Mouse (Mus musculus): ENCODE measurements around the gene Eif2b4. TPM values are rescaled to one million over a fixed set of nuclear protein-coding genes. Genes with fewer than 3 reads are reported as not detected.
"Not testable (repeated sequence)": the region's sequence is repeated elsewhere in the genome, so short reads cannot be mapped to it uniquely, and the experiment has no call there.

Eif2b4 gene
- 10 to 100 TPM; 43.2 to 60.5 TPM for total RNA-seq (2021)
- long read RNA-seq, experiment 1, transcript Eif2b4-202 (12 exons, 1,966 nt): minor isoform, 9 of 72 reads
- long read RNA-seq, experiment 1, transcript Eif2b4-201 (13 exons, 2,025 nt): major isoform, 39 of 72 reads
- long read RNA-seq, experiment 1, transcript Eif2b4-203 (13 exons, 1,878 nt): minor isoform, 8 of 72 reads
- long read RNA-seq, experiment 1, partial matches to known transcripts: 10 of 72 reads
- long read RNA-seq, experiment 1, other reads (novel, unspliced or antisense): 6 of 72 reads
- long read RNA-seq, experiment 2, transcript Eif2b4-201 (13 exons, 2,025 nt): major isoform, 19 of 33 reads
- long read RNA-seq, experiment 2, transcript Eif2b4-202 (12 exons, 1,966 nt): minor isoform, 5 of 33 reads
- long read RNA-seq, experiment 2, partial matches to known transcripts: 0 of 33 reads
- long read RNA-seq, experiment 2, other reads (novel, unspliced or antisense): 8 of 33 reads

DNA sequence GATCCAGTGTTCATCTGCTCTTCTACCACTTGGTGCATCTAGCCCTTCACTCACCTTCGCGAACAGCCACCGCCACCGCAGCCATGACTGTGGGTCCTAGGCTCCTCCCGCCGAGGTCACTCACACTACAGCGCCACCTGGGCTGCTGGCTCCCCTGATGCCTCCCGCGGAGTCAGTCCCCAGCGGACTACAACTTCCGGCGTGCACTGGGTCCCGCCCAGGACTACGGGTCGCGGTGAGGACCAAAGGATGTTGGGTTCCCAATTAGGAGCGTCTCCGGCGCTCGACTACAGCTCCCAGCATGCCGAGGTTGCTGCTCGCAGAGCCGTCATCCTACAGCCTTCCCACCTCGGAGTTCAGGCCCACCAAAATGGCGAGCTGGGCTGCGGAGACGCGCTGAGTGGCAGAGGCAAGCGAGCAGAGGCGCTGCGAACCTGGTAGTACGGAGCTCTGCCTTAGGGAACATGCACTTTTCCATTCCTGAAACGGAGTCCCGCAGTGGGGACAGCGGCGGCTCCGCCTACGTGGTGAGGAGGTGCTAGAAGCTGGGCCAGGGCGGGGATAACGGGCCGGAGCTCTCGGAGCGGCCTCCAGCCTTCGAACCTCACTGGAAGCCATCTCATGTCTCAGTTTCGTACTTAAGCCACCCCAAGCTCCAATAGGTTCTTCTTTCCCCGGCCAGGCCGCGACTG lies at the start of gene Eif2b4, which contains the start of gene Snx17:
Eif2b4 (minus strand) TSS at position 492 of the 692 bp plus-strand sequence.
Snx17 (plus strand) TSS at position 289 of the 692 bp plus-strand sequence.
- DNase-seq: peak; percentile 99 to 100

DNA sequence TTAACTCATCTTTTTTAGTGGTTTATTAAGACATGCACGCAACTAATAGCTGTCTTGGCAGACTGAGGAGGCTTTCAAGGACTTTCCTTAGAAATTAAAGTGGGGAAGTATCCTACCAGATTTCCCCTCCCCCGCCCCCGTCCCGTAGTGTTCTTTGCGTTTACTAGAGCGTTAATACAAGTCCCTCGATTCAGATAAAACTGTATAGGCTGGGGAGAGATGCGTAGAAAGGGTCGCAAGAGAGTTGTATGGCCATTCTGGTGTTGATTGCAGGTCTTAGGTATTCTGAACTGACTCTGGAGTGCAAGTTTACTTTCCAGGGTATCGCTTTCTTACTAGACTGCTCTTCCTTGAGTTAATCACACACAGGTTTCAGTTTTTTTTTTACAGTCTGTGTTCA lies 49.0 kb upstream of the Eif2b4 start:
- no peak for DNase-seq

DNA sequence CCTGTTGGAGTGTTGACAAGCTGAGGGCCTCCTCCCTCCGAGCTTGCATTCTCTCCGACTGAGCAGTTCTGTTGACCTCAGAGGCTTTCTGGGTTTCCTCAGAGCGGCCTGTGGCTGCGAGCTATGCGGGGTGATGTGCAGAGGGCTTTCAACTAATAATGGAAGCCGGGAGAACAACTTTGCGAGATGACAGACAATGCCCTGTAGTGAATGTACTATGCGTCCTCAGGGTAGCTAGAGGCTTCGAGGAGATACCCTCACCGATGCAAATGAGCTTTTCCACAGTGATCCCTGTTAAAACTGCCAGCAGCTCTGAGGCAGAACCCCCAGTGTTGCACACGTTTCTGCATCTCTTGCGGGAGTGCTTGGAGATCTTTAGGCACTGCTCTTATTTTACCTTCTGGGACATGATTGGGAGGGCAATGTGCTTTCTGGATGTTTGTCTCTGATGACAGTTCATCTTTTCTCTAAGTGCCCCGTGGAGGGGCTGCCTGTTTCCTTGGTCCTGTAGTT lies 48.3 kb upstream of the Eif2b4 start:
- no peak for DNase-seq

DNA sequence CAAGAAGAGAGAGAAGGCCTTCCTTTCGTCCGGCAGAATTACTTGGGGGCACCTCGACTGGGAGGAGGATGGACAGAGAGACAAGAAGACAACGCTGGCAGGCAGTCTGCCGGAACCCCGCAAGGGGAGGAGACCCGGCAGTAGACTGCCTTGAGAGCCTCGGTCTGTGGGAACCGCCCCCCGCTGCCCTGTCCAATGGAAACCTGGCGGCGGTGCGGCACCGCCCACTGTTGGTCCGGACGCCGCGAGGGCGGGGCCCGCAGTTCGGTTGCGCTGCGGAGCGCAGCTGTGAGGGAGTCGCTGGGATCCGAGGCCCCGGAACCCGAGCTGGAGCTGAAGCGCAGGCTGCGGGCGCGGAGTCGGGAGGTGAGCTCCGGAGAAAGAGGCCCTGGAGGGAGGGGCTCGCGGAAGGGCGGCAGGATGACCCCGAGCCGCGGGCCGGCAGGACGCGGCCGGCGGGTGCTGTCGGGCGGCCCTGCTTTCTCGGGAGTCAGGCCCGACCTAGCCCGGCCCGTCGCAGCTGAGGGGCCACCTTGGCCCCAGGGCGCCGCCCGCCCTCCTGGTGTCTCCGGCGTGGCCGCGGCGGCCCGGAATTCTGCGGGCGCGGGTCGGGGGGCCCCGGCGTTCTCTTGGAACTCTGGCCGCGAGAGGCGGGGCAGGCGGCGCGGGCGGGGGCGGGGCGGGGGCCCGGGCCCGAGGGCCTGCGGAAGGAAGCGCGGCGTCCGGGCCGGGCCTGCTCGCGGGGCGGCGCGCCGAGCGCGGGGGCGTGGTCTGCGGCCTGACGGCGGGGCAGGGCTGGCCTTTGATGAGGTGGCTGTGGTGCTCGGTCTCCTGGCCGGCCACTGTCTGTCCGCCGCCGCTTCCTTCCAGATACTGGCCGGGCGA lies 47.6 kb upstream of the Eif2b4 start, which contains the start of the genes Nrbp1 and Gm9970:
Nrbp1 (plus strand) TSS at position 228 of the 885 bp plus-strand sequence.
Gm9970 (minus strand) TSS at position 596 of the 885 bp plus-strand sequence.
- peak; percentile 98 to 99 for DNase-seq

DNA sequence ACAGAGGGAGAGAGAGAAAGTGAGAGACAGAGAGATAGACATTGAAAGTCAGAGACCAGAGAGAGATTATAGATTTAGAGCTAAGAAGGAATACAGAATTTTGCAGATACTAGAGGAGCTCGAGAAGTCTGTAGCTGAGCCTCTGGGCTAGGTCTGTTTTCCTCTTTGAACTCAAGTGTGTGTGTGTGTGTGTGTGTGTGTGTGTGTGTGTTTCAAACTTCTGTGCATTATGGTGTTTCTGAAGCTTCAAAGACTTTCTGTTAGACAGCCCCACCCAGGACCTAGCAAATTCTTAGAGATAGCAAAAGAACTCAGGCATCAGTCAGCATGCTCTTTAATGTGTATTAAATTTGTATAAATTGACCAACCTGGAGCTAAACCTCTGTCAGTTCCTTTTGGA lies 33.4 kb upstream of the Eif2b4 start:
- no peak for DNase-seq

DNA sequence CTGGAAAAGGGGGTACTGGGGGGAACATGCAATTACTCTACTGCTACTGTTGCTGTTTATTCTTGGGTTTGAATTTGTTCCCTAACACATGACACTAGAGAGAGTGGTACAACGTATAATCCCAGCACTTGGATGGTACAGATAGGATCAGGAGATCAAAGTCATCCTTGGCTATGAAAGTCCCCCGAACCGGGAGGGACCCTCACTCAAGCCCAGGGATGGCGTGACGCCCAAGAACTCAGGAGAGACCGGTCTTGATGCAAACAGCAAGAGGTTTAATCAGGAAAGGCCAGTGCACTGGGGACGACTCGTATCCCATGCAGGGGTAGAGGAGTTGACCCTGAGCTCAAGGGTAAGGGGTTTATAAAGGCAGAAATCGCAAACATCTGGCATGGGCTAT lies 29.5 kb upstream of the Eif2b4 start:
- DNase-seq: no peak

DNA sequence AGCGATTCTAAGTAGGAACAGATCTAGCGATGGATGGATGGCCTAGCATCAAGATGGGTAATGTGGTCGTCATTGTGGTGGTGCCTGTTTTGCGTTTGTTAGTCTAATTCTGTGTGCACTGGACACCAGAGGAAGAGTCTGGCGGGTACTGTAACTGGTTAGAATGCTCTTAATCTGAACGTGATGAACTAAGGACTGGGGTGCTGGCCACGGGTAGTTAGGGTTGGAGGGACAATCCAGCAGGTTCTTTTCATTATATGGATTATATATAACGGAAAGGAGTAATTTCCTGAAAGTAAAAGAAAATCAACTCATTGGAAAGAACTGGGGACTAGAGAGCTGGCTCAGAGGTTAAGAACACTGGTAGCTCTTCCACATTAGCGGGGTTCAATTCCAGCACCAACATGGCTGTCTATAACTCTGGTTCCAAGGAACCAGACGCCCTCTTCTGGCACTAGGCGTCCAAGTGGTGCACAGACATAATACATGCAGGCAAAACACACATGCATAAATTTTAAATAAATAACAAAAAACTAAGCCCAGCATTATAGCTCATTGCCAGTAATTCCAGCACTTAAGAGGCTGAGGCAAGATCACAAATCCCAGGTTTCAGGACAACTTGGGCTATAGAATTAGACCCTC lies 28.2 kb upstream of the Eif2b4 start:
- peak; percentile 43 to 71 for DNase-seq

DNA sequence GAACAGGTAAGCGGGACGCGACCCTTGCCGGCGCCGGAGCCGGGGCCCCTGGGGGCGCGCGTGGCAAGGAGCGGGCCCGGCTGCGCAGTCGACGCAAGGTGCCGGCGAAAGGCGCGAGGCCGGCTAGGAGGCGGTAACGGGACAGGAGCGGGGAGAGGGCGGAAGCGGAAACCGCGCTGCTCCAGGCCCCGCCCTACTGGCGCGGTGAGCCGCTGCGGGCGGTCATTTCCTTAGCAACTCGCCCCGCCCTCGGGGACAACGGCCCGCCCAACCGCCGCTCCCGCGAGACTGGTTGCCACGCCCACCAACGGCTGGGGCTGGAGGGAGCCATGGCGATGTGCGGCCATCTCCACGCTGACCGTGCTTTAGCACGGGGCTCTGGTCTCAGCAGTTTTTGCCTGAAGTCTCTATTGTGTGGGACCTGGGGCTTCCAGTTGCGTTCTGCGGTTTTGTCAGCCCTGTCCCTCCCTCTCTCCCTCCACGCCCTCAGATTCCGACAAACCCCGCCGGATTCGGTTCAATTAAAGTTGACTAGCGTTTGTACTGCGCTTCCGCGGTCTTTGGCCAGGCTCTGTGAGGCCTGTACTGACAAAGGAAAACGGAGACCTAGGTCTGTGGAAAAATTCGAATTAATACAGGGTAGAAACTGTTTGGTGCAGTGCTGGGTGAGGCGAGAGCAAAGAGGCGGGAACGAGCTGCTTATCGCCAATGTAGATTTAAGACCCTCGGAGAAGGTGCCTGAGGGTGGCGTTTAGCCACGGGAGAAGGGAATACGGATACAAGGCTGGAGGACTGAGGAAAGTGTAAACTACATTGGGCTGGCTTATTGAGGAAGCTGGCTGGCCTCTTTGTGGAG lies 27.4 kb upstream of the Eif2b4 start, which contains the start of gene Ppm1g:
Ppm1g (minus strand) TSS at position 240 of the 856 bp plus-strand sequence.
- DNase-seq: peak; percentile 99

DNA sequence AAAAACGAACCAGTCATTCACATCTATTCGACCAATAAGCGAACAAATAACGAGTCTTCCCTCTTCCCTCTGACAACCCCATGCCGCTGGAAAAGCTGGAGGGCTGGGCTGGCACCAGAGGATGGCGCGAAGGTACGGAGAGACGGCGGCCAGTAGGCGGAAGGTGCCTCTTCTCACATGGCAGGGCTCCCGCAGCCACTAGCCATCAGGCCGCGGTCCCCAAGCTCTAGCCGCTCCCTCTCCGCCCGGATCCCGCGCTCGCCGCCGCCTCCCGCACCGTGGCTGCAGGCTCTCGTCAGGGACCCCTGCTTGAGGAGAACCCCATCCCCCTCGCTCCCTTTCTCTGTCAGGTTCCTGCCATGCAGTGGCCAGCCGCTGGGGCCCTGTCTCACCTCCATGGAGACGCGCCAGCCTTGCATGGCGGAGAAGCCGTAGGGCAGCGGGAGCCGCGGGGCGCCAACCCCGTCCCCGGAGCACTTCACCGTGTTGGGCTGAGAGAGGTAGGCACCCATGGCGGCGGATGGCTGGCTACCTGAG lies 26.7 kb upstream of the Eif2b4 start:
- DNase-seq: peak; percentile 62 to 66

DNA sequence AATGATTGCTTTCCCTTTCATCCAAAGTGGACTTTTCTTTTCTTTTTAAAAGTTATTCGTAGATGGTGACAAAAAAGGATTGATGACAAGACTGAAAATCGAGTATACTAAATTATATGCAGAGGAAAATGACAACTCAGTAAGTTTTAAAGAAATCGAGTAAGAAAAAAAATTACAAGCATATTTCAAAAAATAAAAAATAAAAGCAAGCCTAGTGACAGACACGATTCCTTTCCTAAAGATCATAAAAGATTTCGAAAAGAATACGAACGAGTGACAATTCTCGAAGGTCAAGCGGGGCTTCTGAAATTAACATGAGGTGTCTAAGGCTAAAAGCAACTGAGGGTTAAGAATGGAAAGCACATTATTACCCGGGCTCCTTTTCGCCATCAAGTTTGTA lies 26.2 kb upstream of the Eif2b4 start:
- DNase-seq: no peak

DNA sequence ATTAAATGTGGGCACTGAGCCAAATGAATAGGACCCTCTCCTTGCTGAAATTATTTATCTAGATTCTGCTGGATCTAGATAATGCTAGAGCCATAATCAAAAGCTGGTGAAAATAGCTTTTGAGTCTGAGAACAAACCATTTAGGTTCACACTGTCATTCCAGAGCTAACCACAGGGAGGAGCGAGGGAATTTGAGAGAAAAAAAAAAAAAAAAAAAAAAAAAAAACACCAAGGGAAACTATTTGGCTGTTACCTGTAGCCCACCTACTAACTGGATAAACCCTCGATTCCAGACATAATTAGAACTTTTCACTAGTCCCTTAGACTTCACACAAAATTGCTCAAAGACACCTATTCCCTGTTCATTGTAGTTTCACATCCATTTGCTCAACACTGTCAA lies 25.8 kb upstream of the Eif2b4 start:
- DNase-seq: peak in 1 of 2 experiments; percentile 25

DNA sequence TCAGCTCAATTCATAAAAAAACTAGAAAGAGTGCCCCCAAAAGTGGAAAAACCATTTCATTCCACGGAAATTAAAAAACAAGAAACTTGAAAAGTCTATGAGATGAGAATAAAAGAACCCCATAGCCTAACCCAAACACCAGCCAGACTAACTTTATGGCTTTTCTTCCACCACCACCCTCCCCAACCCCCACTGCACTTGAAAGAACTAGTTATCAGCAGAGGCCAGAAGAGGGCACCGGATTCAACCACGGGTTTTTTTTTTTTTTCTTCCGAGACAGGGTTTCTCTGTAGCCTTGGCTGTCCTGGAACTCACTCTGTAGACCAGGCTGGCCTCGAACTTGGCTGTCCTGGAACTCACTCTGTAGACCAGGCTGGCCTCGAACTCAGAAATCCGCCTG lies 25.1 kb upstream of the Eif2b4 start:
- peak in 1 of 2 experiments; percentile 51 for DNase-seq

DNA sequence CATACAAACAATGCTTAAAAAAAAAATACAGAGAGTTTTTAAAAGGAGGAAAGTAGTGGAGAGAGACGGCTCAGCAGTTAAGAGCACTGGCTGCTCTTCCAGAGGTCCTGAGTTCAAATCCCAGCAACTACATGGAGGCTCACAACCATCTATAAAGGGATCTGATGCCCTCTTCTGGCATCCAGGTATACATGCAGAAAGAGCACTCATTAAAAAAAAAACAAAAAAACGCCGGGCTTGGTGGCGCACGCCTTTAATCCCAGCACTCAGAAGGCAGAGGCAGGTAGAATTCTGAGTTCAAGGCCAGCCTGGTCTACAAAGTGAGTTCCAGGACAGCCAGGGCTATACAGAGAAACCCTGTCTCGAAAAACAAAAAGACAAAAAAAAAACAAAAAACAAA lies 23.3 kb upstream of the Eif2b4 start:
- not testable (repeated sequence) for DNase-seq

DNA sequence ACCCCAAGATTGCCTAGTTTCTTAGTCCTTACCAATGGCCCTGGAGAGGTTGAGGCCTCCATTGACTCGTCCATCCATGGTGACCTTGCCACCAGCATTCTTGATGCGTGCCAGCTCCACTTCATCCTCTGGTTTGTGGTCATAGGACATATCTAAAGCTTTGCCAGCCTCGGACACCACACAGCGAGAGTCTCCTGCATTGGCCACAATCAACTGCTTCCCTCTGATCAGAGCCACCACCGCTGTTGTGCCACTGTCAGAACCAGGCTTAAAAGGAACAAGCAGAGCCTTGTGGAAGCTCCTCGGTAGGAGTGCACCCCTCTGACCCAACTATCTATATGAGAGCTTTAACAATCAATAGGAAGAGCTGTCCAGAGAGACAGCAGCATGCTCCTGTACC lies 11.2 kb upstream of the Eif2b4 start:
- no peak for DNase-seq

DNA sequence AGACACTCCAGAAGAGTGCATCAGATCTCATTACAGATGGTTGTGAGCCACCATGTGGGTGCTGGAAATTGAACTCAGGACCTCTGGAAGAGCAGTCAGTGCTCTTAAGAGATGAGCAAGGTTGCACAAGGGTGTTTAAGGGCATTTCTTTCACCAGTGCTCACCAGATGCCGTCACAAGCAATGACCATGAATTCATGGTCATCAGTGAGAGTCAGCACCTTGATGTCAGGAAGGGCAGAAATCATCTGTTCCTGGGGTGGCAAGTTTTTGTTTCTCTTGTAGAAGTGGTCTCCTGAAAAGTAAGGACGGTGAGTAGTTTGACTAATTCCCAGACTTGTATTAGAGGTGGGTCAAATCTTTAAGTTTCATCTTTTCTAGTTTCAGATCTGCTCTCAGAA lies 10.6 kb upstream of the Eif2b4 start:
- DNase-seq: peak; percentile 7 to 24

DNA sequence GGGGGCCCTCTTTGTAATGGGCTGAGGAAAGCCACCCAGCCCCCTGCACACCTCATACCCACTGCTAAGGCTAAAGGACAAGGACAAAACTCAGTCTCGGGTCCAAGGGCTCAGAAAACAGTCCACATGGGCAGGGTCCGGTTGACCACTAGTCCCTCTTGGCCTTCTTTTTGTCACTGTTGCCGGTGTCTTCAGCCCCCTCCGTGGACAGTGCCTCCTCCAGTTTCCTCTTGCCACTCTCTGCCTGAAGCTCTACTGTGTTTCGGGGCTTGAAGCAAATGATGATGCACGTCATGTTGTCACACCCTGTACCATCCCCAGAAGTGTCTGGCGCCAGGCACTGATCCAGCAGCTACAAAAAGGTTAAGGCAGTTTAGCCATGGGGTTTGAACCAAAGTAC lies 9.7 kb upstream of the Eif2b4 start:
- peak in 1 of 2 experiments; percentile 9 for DNase-seq

DNA sequence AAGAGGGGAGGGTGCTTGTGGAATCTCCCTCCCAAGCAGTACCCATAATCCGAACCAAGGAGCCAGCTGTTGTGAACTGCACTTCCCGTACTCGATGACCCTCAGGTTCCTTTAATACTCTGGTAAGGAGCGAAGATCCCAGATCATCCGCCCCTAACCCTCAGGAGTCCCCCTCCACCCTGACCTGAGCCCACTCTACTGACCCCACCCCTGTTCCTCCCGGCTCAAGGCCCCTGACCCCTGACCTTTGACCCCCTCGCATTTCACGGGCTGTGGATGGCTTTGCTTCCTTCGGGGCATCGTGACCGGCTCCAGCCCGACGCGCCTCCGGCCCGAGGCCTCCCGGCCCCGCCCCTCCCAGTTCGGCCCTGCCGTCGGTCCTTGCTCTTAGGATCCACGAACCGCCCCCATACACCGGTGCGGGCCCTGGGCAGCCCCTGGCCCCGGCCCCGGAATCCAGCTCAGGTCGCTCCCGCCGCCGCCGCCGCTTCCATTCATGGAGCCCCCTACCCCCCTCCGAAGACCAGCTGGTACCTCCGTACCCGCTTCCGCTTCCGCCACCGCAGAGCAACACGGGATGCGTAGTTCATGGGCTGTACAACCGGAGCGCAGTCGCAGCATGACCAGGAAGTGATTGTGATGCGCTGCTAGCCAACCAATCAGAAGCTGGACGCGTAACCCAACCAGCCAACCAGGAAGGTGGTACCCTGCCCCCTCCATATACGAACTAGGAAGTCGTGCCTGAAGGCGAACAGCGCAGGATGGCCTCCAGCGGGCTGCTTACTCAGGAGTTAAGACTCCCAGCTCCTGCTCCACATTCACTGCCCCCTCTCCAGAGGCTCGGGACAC lies 8.7 kb upstream of the Eif2b4 start, which contains the start of gene Zfp513:
Zfp513 (minus strand) TSS at position 562 of the 849 bp plus-strand sequence.
- DNase-seq: peak; percentile 95 to 96

DNA sequence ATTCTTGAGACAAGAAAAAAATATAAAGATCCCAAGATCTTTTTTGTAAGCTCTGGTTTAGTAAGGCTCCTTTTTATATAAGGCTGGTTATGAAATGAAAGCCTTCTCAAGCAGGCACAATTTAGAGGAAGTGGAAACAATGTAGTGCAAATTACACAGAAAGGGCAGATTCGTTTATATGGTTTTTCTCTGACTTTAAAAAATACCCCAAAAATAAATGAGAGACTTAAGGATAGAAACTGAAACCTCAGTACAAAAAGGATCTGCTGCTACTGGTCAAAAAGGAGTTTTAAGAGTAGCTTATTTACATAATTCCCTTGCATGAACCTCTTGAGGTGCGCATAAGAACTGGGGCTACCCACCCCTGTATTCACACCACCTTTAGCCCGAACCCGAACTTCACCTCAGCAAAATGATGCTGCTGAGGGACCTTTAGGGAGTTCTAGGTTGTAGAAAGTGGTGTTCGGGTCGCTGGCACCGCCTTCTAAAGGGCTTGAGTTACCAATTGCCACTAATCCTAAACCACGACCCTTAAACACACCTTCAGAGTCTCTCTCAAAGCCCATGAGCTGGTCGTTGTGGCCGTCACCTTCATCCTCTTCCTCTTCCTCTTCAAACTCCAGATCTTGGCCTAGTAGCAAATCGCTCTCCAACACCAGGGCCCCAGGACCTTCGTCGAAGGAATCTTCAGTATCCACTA lies 8.0 kb upstream of the Eif2b4 start:
- peak; percentile 8 to 17 for DNase-seq
